Mouse (Mus musculus): ENCODE measurements around the gene Vmn2r102. TPM values are rescaled to one million over a fixed set of nuclear protein-coding genes. Genes with fewer than 3 reads are reported as not detected.

Gene Vmn2r102
- under 0.01 TPM in 2 replicates for polyA plus RNA-seq (2012)

GRCm38 (mm10) chr17:19660028-19660427 is at the start of gene Vmn2r102:
Vmn2r102 (plus strand) TSS chr17:19660328.

Other genes starting within 250 kb of the Vmn2r102 start
- gene Vmn2r100, start 155.6 kb upstream of the Vmn2r102 start, polyA plus RNA-seq (2012): not detected in 2 replicates
- not detected in 2 replicates for gene Vmn2r101, start 83.1 kb upstream of the Vmn2r102 start, polyA plus RNA-seq (2012)
- not detected in 2 replicates for gene Vmn2r103, start 113.0 kb downstream of the Vmn2r102 start, polyA plus RNA-seq (2012)

Measured in megakaryocyte-erythroid progenitor cell, adult 5 weeks (primary cell).